Mouse (Mus musculus) left cerebral cortex, postnatal 4 days (tissue): ENCODE measurements at regions not wholly inside any gene's neighbourhood (a gene's known extent, or its start where the extent isn't known, plus 50 kb on each side); places are given as distances from the start of the nearest gene placed in this dataset.
"Not testable (repeated sequence)": the region's sequence is repeated elsewhere in the genome, so short reads cannot be mapped to it uniquely, and the experiment has no call there.

ENCODE experiments used
- DNase-seq: peaks from one replicate; pipeline ENCODE4 v3.0.0-alpha.2; 2022
- intact Hi-C: fragments of 180-260 bp; cut with DNase I; formaldehyde crosslinking; loops from one replicate; pipeline ENCODE4 v1.15.1; 2025

DNA sequence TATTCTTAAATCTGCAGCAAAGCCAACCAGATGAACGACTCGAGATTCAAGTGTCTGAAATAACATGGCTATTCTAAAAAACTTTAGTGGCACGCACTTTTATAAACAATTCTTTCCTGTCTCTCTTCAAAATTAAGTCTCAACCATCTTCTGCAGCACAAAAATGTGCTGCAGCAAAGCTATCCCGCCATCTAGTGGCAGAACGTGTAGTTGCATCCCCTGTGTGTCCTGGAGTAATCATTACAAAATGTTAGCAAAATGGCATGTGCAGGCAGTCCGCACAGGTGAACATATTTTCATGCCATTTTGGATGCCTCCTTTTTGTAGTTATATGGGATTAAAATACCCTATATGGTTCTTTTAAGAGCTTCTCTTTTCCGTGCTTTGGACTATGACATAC lies 293.1 kb upstream of the Slc7a14 start:
- intact Hi-C loops: loop anchor here (2.0 kb wide), 1 partner anchor 456 kb away; no protein-coding TSS in a partner anchor
- peak; percentile 82 for DNase-seq

DNA sequence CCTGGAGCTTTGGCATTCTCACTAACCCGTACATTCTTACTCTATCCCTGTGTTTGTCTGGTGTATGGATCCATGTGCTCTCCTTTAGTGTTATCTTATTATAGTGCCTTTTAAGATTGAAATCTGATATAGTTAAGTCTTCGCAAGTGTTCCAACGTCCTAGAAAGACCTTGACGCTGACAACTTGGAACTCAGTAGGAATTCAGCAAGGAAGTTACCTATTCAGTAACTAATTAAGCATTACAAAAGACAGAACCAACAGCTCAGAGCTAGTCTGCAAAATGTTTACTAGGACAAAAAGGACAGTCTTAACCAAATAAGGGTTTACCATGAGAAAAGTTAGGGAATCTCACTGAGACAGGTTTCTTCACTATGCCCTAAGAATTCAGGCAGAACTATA lies 286.4 kb upstream of the Slc7a14 start:
- intact Hi-C loops, DNase-seq: not testable (repeated sequence)

DNA sequence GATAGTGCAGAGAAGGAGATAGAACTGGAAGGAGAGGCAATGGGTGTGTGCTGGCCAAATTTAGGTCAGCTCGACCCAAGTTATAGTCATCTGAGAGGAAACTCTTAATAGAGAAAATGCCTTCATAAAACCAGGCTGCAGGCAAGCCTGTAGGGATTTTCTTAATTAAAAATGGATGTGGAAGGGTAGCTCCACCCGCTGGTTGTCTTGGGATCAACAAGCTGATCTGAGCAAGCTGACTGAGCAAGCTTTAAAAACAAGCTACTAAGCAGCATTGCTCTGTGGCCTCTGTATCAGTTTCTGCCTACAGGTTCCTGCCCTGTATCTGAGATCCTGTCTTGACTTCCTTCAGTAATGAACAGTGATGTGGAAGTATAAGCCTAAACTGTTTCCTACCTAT lies 275.8 kb upstream of the Slc7a14 start:
- intact Hi-C loops: no loop called here
- DNase-seq: no peak

DNA sequence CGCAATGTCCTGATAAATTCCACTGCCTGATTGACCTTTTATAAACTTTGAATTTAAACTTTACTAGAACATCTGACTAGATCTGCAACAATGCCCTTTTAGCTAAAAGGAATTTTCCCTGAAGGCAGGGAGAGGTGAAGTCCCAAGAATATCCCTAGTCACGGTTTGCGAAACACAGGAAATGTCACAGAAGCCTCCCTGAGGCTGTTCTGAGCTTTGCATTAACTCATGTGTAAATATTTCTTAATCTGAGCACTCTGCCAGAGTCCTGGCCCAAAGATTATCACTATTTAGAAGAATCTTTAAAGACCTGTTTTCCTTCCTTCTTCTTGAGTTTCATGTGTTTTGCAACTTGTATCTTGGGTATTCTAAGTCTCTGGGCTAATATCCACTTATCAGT lies 263.7 kb upstream of the Slc7a14 start:
- no peak for DNase-seq
- intact Hi-C loops: no loop called here
